Mouse (Mus musculus): ENCODE measurements around the gene Gltpd2.
"Not testable (repeated sequence)": the region's sequence is repeated elsewhere in the genome, so short reads cannot be mapped to it uniquely, and the experiment has no call there.

Gltpd2 gene

GRCm38 (mm10) chr11:70516352-70516751, 2.6 kb upstream of the Gltpd2 start:
- peak; percentile 17 to 48 for DNase-seq (ENCODE audit: low spot score in 2 of 2)

GRCm38 (mm10) chr11:70518436-70518835, 560 bp upstream of the Gltpd2 start:
- no peak for DNase-seq (ENCODE audit: low spot score in 2 of 2)

DNA sequence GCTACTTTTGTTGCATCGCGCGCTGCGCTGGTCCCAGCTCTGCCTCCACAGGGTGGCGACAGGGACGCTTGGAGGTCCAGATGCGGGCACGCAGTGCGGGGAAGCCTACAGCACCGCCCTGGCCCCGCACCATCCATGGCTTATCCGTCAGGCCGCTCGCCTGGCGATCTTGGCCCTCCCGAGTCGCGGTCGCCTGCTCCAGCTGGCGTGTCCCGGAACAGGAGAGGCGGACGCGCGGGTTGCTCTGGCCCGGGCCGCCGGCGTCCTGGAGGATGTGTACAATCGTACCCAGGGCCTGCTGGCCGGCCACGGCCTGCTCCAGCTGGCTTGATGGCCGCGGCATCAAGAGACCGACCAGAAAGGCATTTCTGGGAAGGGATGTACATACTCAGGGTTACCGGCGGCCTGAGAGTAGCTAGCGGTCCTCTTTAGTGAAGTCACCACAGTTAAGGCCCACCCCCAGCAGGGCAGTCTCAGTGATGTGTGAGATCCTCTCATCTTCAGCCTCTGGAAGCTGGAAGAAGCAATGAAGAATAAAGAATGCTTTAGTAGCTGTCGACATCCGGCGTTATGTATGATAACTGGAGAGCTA, 1.3 kb downstream of the Gltpd2 start:
- DNase-seq (ENCODE audit: low spot score in 2 of 2) = no peak

DNA sequence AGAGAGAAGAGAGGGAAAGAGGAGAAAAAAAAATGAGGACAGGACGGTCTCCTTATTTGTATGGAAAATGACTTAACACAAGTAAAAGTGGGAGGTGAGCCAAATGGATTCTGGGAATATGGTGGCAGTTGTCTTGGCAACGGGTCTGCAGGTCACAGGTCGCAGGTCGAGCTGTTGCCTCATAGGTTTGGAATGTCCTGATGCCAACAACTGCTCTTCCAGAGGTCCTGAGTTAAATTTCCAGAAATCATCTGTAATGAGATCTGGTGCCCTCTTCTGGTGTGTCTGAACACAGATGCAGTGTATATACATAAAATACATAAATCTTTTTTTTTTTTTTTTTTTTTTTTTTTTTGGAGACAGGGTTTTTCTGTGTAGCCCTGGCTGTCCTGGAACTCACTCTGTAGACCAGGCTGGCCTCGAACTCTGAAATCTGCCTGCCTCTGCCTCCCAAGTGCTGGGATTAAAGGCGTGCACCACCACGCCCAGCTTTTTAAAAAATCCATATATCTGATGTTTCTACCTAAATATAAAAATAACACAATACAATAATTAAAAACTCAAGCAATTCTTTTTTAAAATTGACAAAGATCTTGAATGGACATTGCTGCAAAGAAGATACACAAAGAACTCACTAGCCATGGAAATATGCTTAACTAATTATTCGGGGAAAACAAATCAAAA, 4.5 kb downstream of the Gltpd2 start:
- not testable (repeated sequence) for DNase-seq (ENCODE audit: low spot score in 2 of 2)

DNA sequence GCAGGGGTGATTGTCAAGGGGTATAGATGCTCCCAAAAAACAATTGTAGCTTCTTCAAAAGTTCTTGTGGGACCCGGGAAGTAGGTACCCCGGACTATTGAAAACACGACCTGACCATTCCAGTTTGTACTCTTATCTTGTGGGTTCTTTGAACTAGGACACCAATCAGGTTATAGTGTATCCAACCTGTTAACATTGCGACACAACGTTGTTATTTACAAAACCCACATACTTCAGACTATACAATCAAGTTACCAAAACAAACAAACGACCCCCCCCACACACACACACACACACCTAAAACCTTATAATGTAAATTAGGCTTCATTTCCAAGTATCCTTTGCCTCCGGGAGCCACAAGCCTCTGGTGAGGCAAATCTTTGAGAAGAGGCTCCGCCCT, 5.8 kb downstream of the Gltpd2 start:
- DNase-seq (ENCODE audit: low spot score in 2 of 2) = no peak

GRCm38 (mm10) chr11:70525184-70525678, 6.2 kb downstream of the Gltpd2 start, which contains the start of gene Psmb6:
Gene Psmb6, plus strand, starts transcription at chr11:70525367.
- peak; percentile 91 to 95 for DNase-seq (ENCODE audit: low spot score in 2 of 2)

GRCm38 (mm10) chr11:70525726-70526125, 6.7 kb downstream of the Gltpd2 start:
- no peak for DNase-seq (ENCODE audit: low spot score in 2 of 2)

DNA sequence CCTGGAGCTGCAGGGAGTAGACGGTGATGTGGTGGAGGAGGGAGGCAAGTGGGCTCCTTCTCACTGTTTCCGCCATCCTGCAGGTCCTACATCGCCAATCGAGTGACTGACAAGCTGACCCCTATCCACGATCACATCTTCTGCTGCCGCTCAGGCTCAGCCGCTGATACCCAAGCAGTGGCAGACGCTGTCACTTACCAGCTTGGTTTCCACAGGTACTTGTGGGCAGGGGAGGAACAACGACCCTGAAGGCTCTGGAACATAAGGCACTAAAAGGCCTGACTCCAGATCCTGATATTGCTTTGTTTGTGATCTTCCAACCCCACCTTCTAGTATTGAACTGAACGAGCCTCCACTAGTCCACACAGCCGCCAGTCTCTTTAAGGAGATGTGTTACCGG, 7.2 kb downstream of the Gltpd2 start:
- DNase-seq (ENCODE audit: low spot score in 2 of 2) = no peak

DNA sequence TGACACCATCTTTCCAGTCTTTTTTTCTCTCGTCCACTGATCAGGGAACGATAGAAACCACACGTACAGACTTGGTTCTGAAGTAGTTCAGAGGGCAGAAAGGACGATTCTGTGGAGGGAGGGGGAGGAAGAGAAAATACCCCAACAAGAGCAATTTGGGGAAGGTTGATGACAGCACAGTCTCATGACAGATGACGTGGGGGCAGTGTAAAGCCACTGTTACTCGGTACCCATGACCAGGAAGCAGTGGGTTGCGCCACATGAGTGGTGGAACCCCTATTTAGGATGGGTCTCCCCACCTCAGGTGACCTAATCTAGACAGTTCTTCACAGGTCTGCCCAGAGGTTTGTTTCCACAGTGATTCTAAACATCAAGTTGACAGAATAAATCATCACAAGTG, 9.6 kb downstream of the Gltpd2 start:
- no peak for DNase-seq (ENCODE audit: low spot score in 2 of 2)

DNA sequence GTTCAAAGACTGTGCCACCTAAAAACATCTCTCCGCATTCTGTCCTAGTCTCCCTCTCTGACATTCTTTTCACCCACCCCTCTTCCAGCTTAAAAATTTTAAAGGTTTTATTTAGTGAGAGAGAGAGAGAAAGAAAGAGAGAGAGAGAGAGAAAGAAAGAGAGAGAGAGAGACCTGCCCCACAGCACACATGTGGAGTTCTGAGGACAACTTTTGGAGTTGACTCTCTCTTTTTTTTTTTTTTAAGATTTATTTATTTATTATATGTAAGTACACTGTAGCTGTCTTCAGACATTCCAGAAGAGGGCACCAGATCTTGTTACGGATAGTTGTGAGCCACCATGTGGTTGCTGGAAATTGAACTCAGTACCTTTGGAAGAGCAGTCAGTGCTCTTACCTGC, 12.1 kb downstream of the Gltpd2 start:
- not testable (repeated sequence) for DNase-seq (ENCODE audit: low spot score in 2 of 2)

GRCm38 (mm10) chr11:70532839-70533238, 13.8 kb downstream of the Gltpd2 start, which contains the start of gene Gm40193:
Gene Gm40193, minus strand, starts transcription at chr11:70532939.
- no peak for DNase-seq (ENCODE audit: low spot score in 2 of 2)

DNA sequence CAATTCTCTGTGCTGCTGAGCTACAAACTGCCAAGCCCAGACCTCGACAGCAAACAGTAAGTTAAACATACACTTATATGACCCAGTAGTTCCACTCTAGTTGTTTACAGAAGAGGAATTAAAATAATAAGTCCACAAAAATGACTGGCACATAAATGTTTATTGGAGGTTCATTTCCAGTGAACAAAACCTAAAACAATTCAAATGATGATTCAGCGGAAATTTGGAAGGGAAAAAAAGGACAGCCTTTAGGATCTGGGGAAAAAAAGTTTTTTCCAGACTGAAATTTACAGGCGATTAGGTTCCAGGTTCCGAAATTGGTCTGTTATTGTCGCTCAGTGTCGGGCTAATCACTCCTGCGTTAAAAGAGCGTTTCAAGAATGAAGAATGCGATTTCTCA, 20.4 kb downstream of the Gltpd2 start:
- DNase-seq (ENCODE audit: low spot score in 2 of 2) = no peak

DNA sequence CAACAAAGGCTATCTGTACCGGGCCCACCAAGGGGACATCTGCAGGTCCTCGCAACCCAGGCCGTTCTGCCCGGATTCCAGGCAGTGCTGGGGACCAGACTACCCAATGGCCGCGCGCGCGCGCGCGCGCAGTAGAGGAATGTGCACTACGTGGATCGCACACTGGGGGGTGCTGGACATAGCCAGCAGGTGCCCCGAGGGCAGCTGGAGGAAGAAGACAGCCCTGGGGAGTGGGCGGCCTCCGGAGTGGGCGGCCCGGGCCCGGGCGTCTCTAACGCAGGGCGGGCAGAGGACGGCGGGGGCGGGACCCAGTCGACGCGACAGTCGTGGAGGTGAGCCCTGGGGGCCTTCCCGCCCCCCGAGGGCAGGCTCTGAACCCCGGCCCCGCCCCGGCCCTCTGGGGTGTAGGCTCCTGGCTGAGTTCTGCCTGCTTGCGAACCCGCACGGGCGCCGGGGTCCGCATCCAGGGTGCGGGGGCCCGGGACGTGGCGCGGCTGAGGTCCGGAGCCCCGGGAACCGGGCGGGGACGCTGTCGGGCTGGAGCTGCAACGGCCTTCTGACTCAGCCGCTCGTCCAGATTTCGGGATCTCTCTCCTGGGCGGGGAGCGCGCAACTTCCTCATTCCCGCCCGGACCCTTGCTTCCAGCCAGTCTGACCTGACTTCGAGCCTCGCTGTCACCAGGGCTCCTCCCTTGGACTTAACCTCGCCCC, 21.0 kb downstream of the Gltpd2 start, which contains the start of gene Pld2:
Gene Pld2, plus strand, starts transcription at position 188 of the 711 bp plus-strand sequence.
- DNase-seq (ENCODE audit: low spot score in 2 of 2) = peak; percentile 67

GRCm38 (mm10) chr11:70540928-70541327, 21.9 kb downstream of the Gltpd2 start:
- no peak for DNase-seq (ENCODE audit: low spot score in 2 of 2)

DNA sequence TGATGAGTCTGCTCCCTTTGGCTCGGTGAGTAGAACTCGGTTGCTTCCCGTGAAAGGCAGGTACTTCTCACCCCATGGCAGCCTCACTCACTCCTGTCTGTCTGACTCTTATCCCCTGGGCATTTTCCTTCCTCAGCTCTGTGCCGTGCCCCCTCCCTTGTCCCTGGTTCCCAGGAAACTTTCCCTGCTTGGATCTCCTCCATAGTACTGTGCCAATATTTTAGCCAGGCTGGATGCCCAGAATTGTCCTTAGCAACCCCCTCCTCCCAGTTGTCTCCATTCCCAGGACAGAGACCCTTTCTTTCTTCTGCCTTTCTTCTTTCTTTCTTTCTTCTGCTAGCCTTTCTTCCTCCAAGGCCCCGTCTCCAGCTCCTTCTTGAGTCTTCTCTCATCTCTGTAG, 22.4 kb downstream of the Gltpd2 start:
- DNase-seq (ENCODE audit: low spot score in 2 of 2) = peak in 1 of 2 experiments; percentile 20

GRCm38 (mm10) chr11:70544496-70544895, 25.5 kb downstream of the Gltpd2 start:
- no peak for DNase-seq (ENCODE audit: low spot score in 2 of 2)

DNA sequence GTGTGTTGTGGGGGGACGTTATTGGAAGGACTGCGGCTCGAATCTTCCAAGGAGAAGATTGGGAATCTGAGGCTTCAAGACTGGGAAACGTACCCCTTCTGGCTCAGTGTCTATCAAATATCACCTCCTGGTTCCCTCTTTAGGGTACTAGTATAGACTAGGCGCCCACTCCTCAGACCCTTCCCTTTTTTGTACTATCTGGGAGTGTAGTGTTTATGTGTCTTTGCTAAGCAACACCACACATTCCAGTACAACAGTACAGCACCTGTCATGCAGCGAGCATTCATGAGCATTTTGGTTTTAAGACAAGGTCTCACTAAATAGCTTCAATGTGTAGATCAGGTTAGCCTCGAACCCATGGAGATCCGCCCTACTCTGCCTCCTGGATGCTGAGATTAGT, 32.5 kb downstream of the Gltpd2 start:
- DNase-seq (ENCODE audit: low spot score in 2 of 2) = no peak

GRCm38 (mm10) chr11:70553940-70554339, 34.9 kb downstream of the Gltpd2 start:
- no peak for DNase-seq (ENCODE audit: low spot score in 2 of 2)

DNA sequence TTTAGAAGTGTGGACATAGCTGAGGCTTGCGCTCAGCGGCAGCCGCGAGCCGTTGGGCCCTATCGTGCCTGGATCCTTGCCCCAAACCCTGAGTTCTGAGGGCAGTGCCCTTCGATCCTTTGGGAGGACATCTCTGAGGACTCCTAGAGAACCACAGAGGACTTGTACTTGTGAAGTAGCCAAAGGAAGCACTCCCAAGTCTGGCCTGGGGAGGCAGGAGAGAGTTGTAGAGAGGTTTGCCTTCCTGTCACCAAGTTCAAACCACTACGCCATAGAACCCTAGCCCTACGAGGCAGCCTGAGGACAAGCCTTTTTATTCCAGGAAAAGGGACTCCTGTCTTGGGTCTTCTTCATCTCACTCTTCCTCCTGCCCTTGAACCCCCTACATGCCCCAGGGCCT, 38.5 kb downstream of the Gltpd2 start:
- no peak for DNase-seq (ENCODE audit: low spot score in 2 of 2)

DNA sequence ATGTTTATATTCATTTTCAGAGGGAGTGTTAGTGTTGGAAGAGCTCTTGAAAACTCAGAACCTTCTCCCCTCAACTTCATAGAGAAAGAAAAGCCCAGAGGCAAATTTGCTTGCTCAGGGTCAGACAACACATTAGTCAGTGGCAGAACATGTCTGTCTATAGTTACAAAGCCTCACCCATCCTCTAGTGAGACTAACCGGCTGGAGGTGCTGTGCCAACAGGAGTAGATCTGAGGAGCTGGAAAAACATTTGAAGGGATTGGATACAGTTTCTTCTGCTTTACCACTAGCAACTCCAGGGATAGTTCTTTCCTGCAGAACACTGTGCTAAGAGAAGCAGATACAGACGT, 42.9 kb downstream of the Gltpd2 start:
- DNase-seq (ENCODE audit: low spot score in 2 of 2) = no peak

DNA sequence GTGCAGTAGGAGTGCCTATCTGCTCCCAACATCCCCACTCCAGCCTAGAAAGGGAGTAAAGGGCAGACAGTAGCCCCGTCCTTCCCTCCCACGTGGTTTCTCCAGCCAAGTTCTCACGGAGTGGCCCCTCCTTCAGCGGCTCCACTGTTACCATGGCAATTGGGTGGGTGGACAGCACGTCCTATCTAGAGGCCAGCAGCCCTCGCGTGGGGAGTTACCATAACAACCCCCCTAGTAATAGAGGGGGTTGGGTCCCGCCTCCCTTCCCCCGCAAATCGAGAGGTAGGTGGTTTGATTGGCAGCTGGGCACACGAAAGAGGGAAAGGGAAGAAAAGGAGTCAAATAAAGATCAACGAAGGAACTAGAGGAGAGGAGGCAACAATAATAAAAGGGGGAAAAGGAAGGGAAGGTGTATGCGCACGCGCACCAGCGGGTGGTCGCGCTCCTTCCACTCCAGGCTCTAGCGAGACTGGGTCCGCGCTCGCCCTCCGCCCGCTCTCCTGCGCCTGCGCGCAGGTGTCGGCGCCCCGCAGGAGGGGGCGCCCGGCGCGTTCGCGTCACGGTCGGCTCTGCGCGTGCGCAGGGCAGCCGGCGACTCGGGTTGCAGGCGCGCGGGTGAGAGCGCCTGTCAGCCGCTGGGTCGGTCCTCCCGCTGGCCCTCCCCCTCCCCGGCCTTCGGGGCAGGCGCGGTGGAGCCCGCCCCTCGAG, 43.4 kb downstream of the Gltpd2 start, which contains the start of gene Mink1:
Gene Mink1, plus strand, starts transcription at position 595 of the 708 bp plus-strand sequence.
- peak; percentile 87 to 91 for DNase-seq (ENCODE audit: low spot score in 2 of 2)

- no peak for DNase-seq (ENCODE audit: low spot score in 2 of 2)
These were observed 44.0 kb downstream of the Gltpd2 start for GRCm38 (mm10) chr11:70562995-70563469.

Data from frontal cortex, postnatal 36 days (tissue).